Comparison of ENCODE assay signal across 20 mouse cellular contexts in the genomic region with DNA sequence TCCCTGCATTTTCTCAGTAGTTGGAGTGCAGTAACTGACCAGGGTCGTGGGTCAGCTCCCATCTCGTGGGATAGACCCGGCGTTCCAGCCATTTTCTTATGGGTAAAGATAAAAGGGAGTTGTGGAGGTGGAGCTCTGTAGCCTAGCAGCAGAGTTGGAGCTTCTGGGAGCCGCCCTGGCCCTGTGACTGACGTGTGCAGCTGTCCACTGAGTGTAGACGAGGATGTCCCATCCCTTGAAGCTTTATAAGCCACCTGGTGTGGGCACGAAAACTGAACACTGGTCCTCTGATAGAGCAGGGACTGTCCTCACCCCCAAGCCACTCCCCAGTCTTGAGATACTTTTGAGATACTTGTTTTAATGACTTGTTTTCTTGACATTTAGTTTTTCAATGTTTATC. TPM values are rescaled to one million over a fixed set of nuclear protein-coding genes. Genes with fewer than 3 reads are reported as not detected.
A peak's percentile ranks its signal among the peaks of the same experiment; 100 is the strongest.
DNase-seq lines count a peak whose midpoint lies in the region; TF ChIP-seq lines count a peak whose summit lies in the region.
"Had no signal": no experiment of that assay in that cellular context is flagged by ENCODE, and none has a peak within 500 bp of the region (broad histone marks: within the 10 kb centered on the region; RNA-seq: fewer than 3 reads in every experiment).

No protein-coding gene starts in this region.

- H3K27me3 ChIP-seq in myocyte (ENCODE audit: control insufficient read depth, insufficient read depth, insufficient read length): no peaks in the 10 kb centered on the region
- H3K27me3 ChIP-seq: CH12.LX, Patski had no signal

- no peak overlapping the region for H3K27ac ChIP-seq in layer of hippocampus, adult 2 months

- TF ChIP-seq CTCF in layer of hippocampus, adult 2 months (conservative IDR thresholded peaks at IDR 0.05): no peak

- no peak overlapping the region for H3K4me2 ChIP-seq in myocyte (ENCODE audit: low read depth)

- TF ChIP-seq POLR2A in myocyte (IDR thresholded peaks at IDR 0.05; ENCODE audit: insufficient read length, low read depth): no peak

- H3K36me3 ChIP-seq in myocyte (ENCODE audit: control insufficient read depth, insufficient read depth): peaks cover 67% of the 10 kb centered on the region

- no peak overlapping the region for H3K4me3 ChIP-seq in myocyte
- no peak overlapping the region for H3K4me3 ChIP-seq in layer of hippocampus, adult 2 months

- H3K79me2 ChIP-seq in myocyte (ENCODE audit: control insufficient read depth, insufficient read depth): peaks cover 7% of the 10 kb centered on the region

- DNase-seq in layer of hippocampus, adult 2 months (ENCODE audit: low spot score in 2 of 2): no peak
- DNase-seq: adrenal gland, adult 2 months; adrenal gland, adult 8-10 months; adrenal gland, postnatal 10 days; adrenal gland, postnatal 14 days; adrenal gland, postnatal 25 days; adrenal gland, postnatal 36 days; B cell, adult 2 months; cerebellum, adult 11 months; cerebellum, adult 11-12 months; cerebellum, adult 18-20 months; cerebellum, adult 2 months had no signal

- H3ac ChIP-seq in myocyte (ENCODE audit: control insufficient read depth, insufficient read length): no peak overlapping the region

TF ChIP-seq in myocyte, 11 proteins besides CTCF, POLR2A, EP300 and RAD21:
- TF ChIP-seq MYOD1 (IDR thresholded peaks at IDR 0.05; ENCODE audit: control insufficient read depth in 1 of 3, insufficient read length in 2 of 3, low read depth in 2 of 3): peak in 2 of 3 experiments; percentile 81 to 86
- no peak for TF ChIP-seq TCF3 (IDR thresholded peaks at IDR 0.05; ENCODE audit: insufficient read length, low read depth)
- TF ChIP-seq E2F4 (IDR thresholded peaks at IDR 0.05; ENCODE audit: insufficient read depth): no peak
- peak in 1 of 3 experiments; percentile 30 for TF ChIP-seq MYOG (IDR thresholded peaks at IDR 0.05; ENCODE audit: control insufficient read depth in 1 of 3, insufficient read depth in 1 of 3, insufficient read length in 2 of 3, low read depth in 2 of 3)
- no peak for TF ChIP-seq SRF (IDR thresholded peaks at IDR 0.05; ENCODE audit: control insufficient read depth, insufficient read length, low read depth)

RNA-seq across cellular contexts. Expression of a gene that starts 13.1 kb away (rescaled TPM):
- polyA plus RNA-seq in myocyte (2012; fragmentation: generic; extraction: Trizol): 40.2 TPM
- 100 to 1,000 TPM; 175 to 189 TPM for total RNA-seq in layer of hippocampus, adult 2 months (2021)

RNA-seq across cellular contexts. Expression of a gene that starts 19.0 kb away (rescaled TPM):
- 0.06 TPM for polyA plus RNA-seq in myocyte (2012; fragmentation: generic; extraction: Trizol)
- 100 to 1,000 TPM; 126 to 132 TPM for total RNA-seq in layer of hippocampus, adult 2 months (2021)
- total RNA-seq: CH12.LX, G1E, MEL had no signal
- polyA plus RNA-seq: activated CD4-positive, CD25-positive, alpha-beta regulatory T cell, adult 4 months; C2C12; CD4-positive, CD25-positive, alpha-beta regulatory T cell, adult 4 months had no signal
